Mouse (Mus musculus): ENCODE measurements at regions not wholly inside any gene's neighbourhood (a gene's known extent, or its start where the extent isn't known, plus 50 kb on each side); places are given as distances from the start of the nearest gene placed in this dataset.
"Not testable (repeated sequence)": the region's sequence is repeated elsewhere in the genome, so short reads cannot be mapped to it uniquely, and the experiment has no call there.

- DNase-seq, result no peak
Observed at GRCm38 (mm10) chrX:50501181-50501580, 72.9 kb upstream of the Olfr1324 start.

- DNase-seq, result not testable (repeated sequence)
Observed at GRCm38 (mm10) chrX:50490477-50490967, 62.2 kb upstream of the Olfr1324 start.

All from thymus, postnatal 36 days (tissue).